Comparison of ENCODE assay signal across 8 mouse cellular contexts in genomic region chr19:5638416-5639005, GRCm38 (mm10). TPM values are rescaled to one million over a fixed set of nuclear protein-coding genes. Genes with fewer than 3 reads are reported as not detected.
DNase-seq lines count a peak whose midpoint lies in the region; ATAC-seq and TF ChIP-seq lines count a peak whose summit lies in the region.

No protein-coding gene starts in this region.

- ATAC-seq in lung, embryonic 14.5 days (ENCODE audit: insufficient read depth): no peak
- no peak for ATAC-seq in neural tube, embryonic 15.5 days (ENCODE audit: low FRiP score)

- intact Hi-C loops in gastrocnemius, postnatal 14 days (cut with DNase I; ENCODE audit: low total_unique reads): no loop called here

- WGBS in lung, embryonic 14.5 days: 90% methylated on average over 18 of the region's 18 CpGs
- 93% methylated on average over 18 of the region's 18 CpGs for WGBS in limb, embryonic 10.5 days
- 89% methylated on average over 18 of the region's 18 CpGs for WGBS in neural tube, embryonic 15.5 days

- TF ChIP-seq CTCF in lung, embryonic 14.5 days (IDR thresholded peaks at IDR 0.05; ENCODE audit: low read depth): no peak
- TF ChIP-seq CTCF in embryonic fibroblast, embryonic 13.5 days (IDR thresholded peaks at IDR 0.05; ENCODE audit: borderline replicate concordance, insufficient read depth, low read length): no peak

- peak overlapping the region; percentile 58; the same call in 1 of the 2 replicates for H3K27ac ChIP-seq in lung, embryonic 14.5 days (ENCODE audit: low read depth)
- no peak overlapping the region for H3K27ac ChIP-seq in embryonic fibroblast, embryonic 13.5 days (ENCODE audit: insufficient read depth, low read length)
- H3K27ac ChIP-seq in limb, embryonic 10.5 days: peak overlapping the region; percentile 95
- peak overlapping the region; percentile 92 for H3K27ac ChIP-seq in neural tube, embryonic 15.5 days (replicated peaks)

- H3K4me1 ChIP-seq in lung, embryonic 14.5 days (ENCODE audit: insufficient read depth): peaks cover 12% of the 10 kb centered on the region
- peaks cover 13% of the 10 kb centered on the region; the same call in 1 of the 2 replicates for H3K4me1 ChIP-seq in embryonic fibroblast, embryonic 13.5 days (ENCODE audit: control insufficient read depth, insufficient read depth, low read length)
- H3K4me1 ChIP-seq in limb, embryonic 10.5 days: peaks cover 44% of the 10 kb centered on the region
- peaks cover 32% of the 10 kb centered on the region for H3K4me1 ChIP-seq in neural tube, embryonic 15.5 days

- H3K27me3 ChIP-seq in lung, embryonic 14.5 days (ENCODE audit: insufficient read depth, low read length): no peaks in the 10 kb centered on the region
- no peaks in the 10 kb centered on the region for H3K27me3 ChIP-seq in limb, embryonic 10.5 days (ENCODE audit: low read depth, poor library complexity, severe bottlenecking)
- H3K27me3 ChIP-seq in neural tube, embryonic 15.5 days (replicated peaks): no peaks in the 10 kb centered on the region

- peak overlapping the region; percentile 94 for H3K4me2 ChIP-seq in lung, embryonic 14.5 days
- peak overlapping the region; percentile 91 for H3K4me2 ChIP-seq in neural tube, embryonic 15.5 days

- peak overlapping the region; percentile 78 for H3K4me3 ChIP-seq in lung, embryonic 14.5 days (ENCODE audit: low read depth, low read length)
- H3K4me3 ChIP-seq in embryonic fibroblast, embryonic 13.5 days (ENCODE audit: insufficient read depth, low read length): peak overlapping the region; percentile 92
- H3K4me3 ChIP-seq in limb, embryonic 10.5 days: peak overlapping the region; percentile 84
- H3K4me3 ChIP-seq in neural tube, embryonic 15.5 days (replicated peaks): peak overlapping the region; percentile 89

- TF ChIP-seq POLR2A in embryonic fibroblast, embryonic 13.5 days (IDR thresholded peaks at IDR 0.05; ENCODE audit: low read depth, low read length): no peak

- no peak for DNase-seq in lung, embryonic 14.5 days
- DNase-seq in lung, adult 18-20 months: no peak
- no peak for DNase-seq in limb, embryonic 10.5 days (ENCODE audit: low spot score)
- no peak for DNase-seq in adrenal gland, adult 8-10 months
- no peak for DNase-seq in cerebellum, postnatal 4 days (ENCODE audit: low spot score in 2 of 2)
- DNase-seq in gastrocnemius, postnatal 14 days: no peak

- peaks cover 49% of the 10 kb centered on the region for H3K36me3 ChIP-seq in lung, embryonic 14.5 days (ENCODE audit: insufficient read depth)
- peaks cover 49% of the 10 kb centered on the region for H3K36me3 ChIP-seq in limb, embryonic 10.5 days
- peaks cover 40% of the 10 kb centered on the region for H3K36me3 ChIP-seq in neural tube, embryonic 15.5 days

- no peaks in the 10 kb centered on the region for H3K9me3 ChIP-seq in lung, embryonic 14.5 days (ENCODE audit: low read depth, low read length)
- no peaks in the 10 kb centered on the region for H3K9me3 ChIP-seq in limb, embryonic 10.5 days (replicated peaks)
- H3K9me3 ChIP-seq in neural tube, embryonic 15.5 days (replicated peaks): no peaks in the 10 kb centered on the region

- peak overlapping the region; percentile 89 for H3K9ac ChIP-seq in lung, embryonic 14.5 days
- H3K9ac ChIP-seq in neural tube, embryonic 15.5 days (replicated peaks): peak overlapping the region; percentile 88

RNA-seq across cellular contexts. Expression of gene Rela, which starts 1.2 kb away (rescaled TPM):
- polyA plus RNA-seq in lung, embryonic 14.5 days (2014; fragmentation: Nextera tagmentation; extraction: Ambion mirVana): 52.3 and 54.2 TPM in 2 replicates
- polyA plus RNA-seq in embryonic fibroblast, embryonic 13.5 days (2011; ENCODE audit: insufficient read length, low read depth, missing spikeins): 53.6 and 62.3 TPM in 2 replicates
- 31.5 and 39.6 TPM in 2 replicates for polyA plus RNA-seq in limb, embryonic 10.5 days (2016; fragmentation: Nextera tagmentation; extraction: Ambion mirVana)
- polyA plus RNA-seq in neural tube, embryonic 15.5 days (2015; fragmentation: Nextera tagmentation; extraction: Ambion mirVana): 31.6 and 39.2 TPM in 2 replicates
- 100 to 1,000 TPM in 2 of 4 experiments, 10 to 100 TPM in 2; 90.0 to 114 (median 96.4) TPM for total RNA-seq in adrenal gland, adult 8-10 months (2022)
- total RNA-seq in gastrocnemius, postnatal 14 days (2021): 10 to 100 TPM; 17.1 to 21.9 TPM

RNA-seq across cellular contexts. Expression of gene Sipa1, which starts 25.0 kb away (rescaled TPM):
- 40.4 and 49.3 TPM in 2 replicates for polyA plus RNA-seq in lung, embryonic 14.5 days (2014; fragmentation: Nextera tagmentation; extraction: Ambion mirVana)
- 16.7 and 19.1 TPM in 2 replicates for polyA plus RNA-seq in embryonic fibroblast, embryonic 13.5 days (2011; ENCODE audit: insufficient read length, low read depth, missing spikeins)
- polyA plus RNA-seq in limb, embryonic 10.5 days (2016; fragmentation: Nextera tagmentation; extraction: Ambion mirVana): 35.9 and 38.6 TPM in 2 replicates
- polyA plus RNA-seq in neural tube, embryonic 15.5 days (2015; fragmentation: Nextera tagmentation; extraction: Ambion mirVana): 19.1 and 21.7 TPM in 2 replicates
- 10 to 100 TPM; 40.3 to 76.9 (median 57.8) TPM for total RNA-seq in adrenal gland, adult 8-10 months (2022)
- total RNA-seq in gastrocnemius, postnatal 14 days (2021): 10 to 100 TPM; 19.3 to 22.4 TPM

RNA-seq across cellular contexts. Expression of gene Kat5, which starts 28.5 kb away (rescaled TPM):
- 25.5 and 33.4 TPM in 2 replicates for polyA plus RNA-seq in lung, embryonic 14.5 days (2014; fragmentation: Nextera tagmentation; extraction: Ambion mirVana)
- 41.4 and 46.4 TPM in 2 replicates for polyA plus RNA-seq in embryonic fibroblast, embryonic 13.5 days (2011; ENCODE audit: insufficient read length, low read depth, missing spikeins)
- polyA plus RNA-seq in limb, embryonic 10.5 days (2016; fragmentation: Nextera tagmentation; extraction: Ambion mirVana): 51.5 and 59.3 TPM in 2 replicates
- 64.9 and 66.2 TPM in 2 replicates for polyA plus RNA-seq in neural tube, embryonic 15.5 days (2015; fragmentation: Nextera tagmentation; extraction: Ambion mirVana)
- total RNA-seq in adrenal gland, adult 8-10 months (2022): 10 to 100 TPM; 71.6 to 90.4 (median 76.6) TPM
- 10 to 100 TPM; 22.0 to 25.9 TPM for total RNA-seq in gastrocnemius, postnatal 14 days (2021)

RNA-seq across cellular contexts. Expression of gene Rnaseh2c, which starts 36.8 kb away (rescaled TPM):
- 138 and 145 TPM in 2 replicates for polyA plus RNA-seq in lung, embryonic 14.5 days (2014; fragmentation: Nextera tagmentation; extraction: Ambion mirVana)
- 36.9 and 38.5 TPM in 2 replicates for polyA plus RNA-seq in embryonic fibroblast, embryonic 13.5 days (2011; ENCODE audit: insufficient read length, low read depth, missing spikeins)
- polyA plus RNA-seq in limb, embryonic 10.5 days (2016; fragmentation: Nextera tagmentation; extraction: Ambion mirVana): 197 and 205 TPM in 2 replicates
- 68.2 and 81.5 TPM in 2 replicates for polyA plus RNA-seq in neural tube, embryonic 15.5 days (2015; fragmentation: Nextera tagmentation; extraction: Ambion mirVana)
- 100 to 1,000 TPM; 123 to 156 (median 130) TPM for total RNA-seq in adrenal gland, adult 8-10 months (2022)
- total RNA-seq in gastrocnemius, postnatal 14 days (2021): 10 to 100 TPM; 39.1 to 46.1 TPM

RNA-seq across cellular contexts. Expression of gene Map3k11, which starts 50.0 kb away (rescaled TPM):
- polyA plus RNA-seq in lung, embryonic 14.5 days (2014; fragmentation: Nextera tagmentation; extraction: Ambion mirVana): 36.6 TPM in 2 replicates
- 9.3 and 14.2 TPM in 2 replicates for polyA plus RNA-seq in embryonic fibroblast, embryonic 13.5 days (2011; ENCODE audit: insufficient read length, low read depth, missing spikeins)
- 35.3 and 42.2 TPM in 2 replicates for polyA plus RNA-seq in limb, embryonic 10.5 days (2016; fragmentation: Nextera tagmentation; extraction: Ambion mirVana)
- 12.7 and 18.3 TPM in 2 replicates for polyA plus RNA-seq in neural tube, embryonic 15.5 days (2015; fragmentation: Nextera tagmentation; extraction: Ambion mirVana)
- total RNA-seq in adrenal gland, adult 8-10 months (2022): 10 to 100 TPM; 40.8 to 53.6 (median 46.3) TPM
- total RNA-seq in gastrocnemius, postnatal 14 days (2021): 10 to 100 TPM; 16.7 TPM
